Mouse (Mus musculus) right cerebral cortex, postnatal 10 days (tissue): ENCODE measurements at regions not wholly inside any gene's neighbourhood (a gene's known extent, or its start where the extent isn't known, plus 50 kb on each side); places are given as distances from the start of the nearest gene placed in this dataset.
"Not testable (repeated sequence)": the region's sequence is repeated elsewhere in the genome, so short reads cannot be mapped to it uniquely, and the experiment has no call there.

Experiments
- DNase-seq, 2 experiments: peaks; one replicate each; pipeline ENCODE4 v3.0.0; 2021; ENCODE audit warnings: low spot score in 2 of 2

- DNase-seq, result no peak
Observed at GRCm38 (mm10) chr2:85280580-85280979, 58.5 kb downstream of the Olfr987 start.

- DNase-seq, result peak; percentile 33
Observed at GRCm38 (mm10) chr2:85278128-85278527, 61.0 kb downstream of the Olfr987 start.

- DNase-seq, result no peak
Observed at GRCm38 (mm10) chr2:85277433-85277832, 61.7 kb downstream of the Olfr987 start.

GRCm38 (mm10) chr2:85266813-85267212, 69.8 kb upstream of the Lrrc55 start:
- not testable (repeated sequence) for DNase-seq

GRCm38 (mm10) chr2:85265667-85266066, 68.7 kb upstream of the Lrrc55 start:
- DNase-seq, result peak in 1 of 2 experiments; percentile 51

- DNase-seq, result no peak
Observed at GRCm38 (mm10) chr2:85265037-85265524, 68.1 kb upstream of the Lrrc55 start.

- DNase-seq, result no peak
Observed at GRCm38 (mm10) chr2:85257356-85257755, 60.4 kb upstream of the Lrrc55 start.

- DNase-seq, result no peak
Observed at GRCm38 (mm10) chr2:85255610-85256009, 58.6 kb upstream of the Lrrc55 start.

- DNase-seq, result peak in 1 of 2 experiments; percentile 33
Observed at GRCm38 (mm10) chr2:85252343-85253285, 55.6 kb upstream of the Lrrc55 start.

- DNase-seq, result no peak
Observed at GRCm38 (mm10) chr2:85250026-85250560, 53.1 kb upstream of the Lrrc55 start.
